Mouse (Mus musculus): Measurements from ENCODE around the gene Plet1. TPM values are rescaled to one million over a fixed set of nuclear protein-coding genes. Genes with fewer than 3 reads are reported as not detected.

Plet1 gene
- polyA plus RNA-seq, 1 experiment from 2014 or later = 3.1 TPM

GRCm38 (mm10) chr9:50524936-50525335 is 30.6 kb downstream of the Plet1 start:
- Histone ChIP-seq H3K9ac (ENCODE audit: low read depth, low read length) (no peak overlapping the region), H3K27me3 (replicated peaks; ENCODE audit: control insufficient read depth, insufficient read depth, low read length) (no peaks in the 10 kb centered on the region), H3K27ac (ENCODE audit: low read depth, low read length) (no peak overlapping the region), H3K4me1 (replicated peaks; ENCODE audit: control insufficient read depth, insufficient read depth, low read length) (0 out of 2 replicates have a peak, but pooled peaks cover 5% of the 10 kb centered on the region), H3K4me3 (ENCODE audit: low read depth, low read length) (no peak overlapping the region), H3K36me3 (ENCODE audit: control insufficient read depth, insufficient read depth) (peaks cover 10% of the 10 kb centered on the region; the same call in 1 of the 2 replicates), H3K4me2 (replicated peaks; ENCODE audit: low read depth) (no peak overlapping the region), H3K9me3 (ENCODE audit: control insufficient read depth) (no peaks in the 10 kb centered on the region)
- ATAC-seq = no peak
- 90% methylated on average over 5 of the region's 5 CpGs for WGBS
- TF ChIP-seq CTCF (IDR thresholded peaks at IDR 0.05; ENCODE audit: low read depth) = no peak

- H3K27ac ChIP-seq (ENCODE audit: low read depth, low read length) = no peak overlapping the region
- peaks cover 9% of the 10 kb centered on the region; the same call in 1 of the 2 replicates for H3K36me3 ChIP-seq (ENCODE audit: control insufficient read depth, insufficient read depth)
- no peaks in the 10 kb centered on the region for H3K9me3 ChIP-seq (ENCODE audit: control insufficient read depth)
- H3K9ac ChIP-seq (ENCODE audit: low read depth, low read length) = no peak overlapping the region
- H3K4me3 ChIP-seq (ENCODE audit: low read depth, low read length) = no peak overlapping the region
- WGBS = 65% methylated on average over 5 of the region's 5 CpGs
- H3K27me3 ChIP-seq (replicated peaks; ENCODE audit: control insufficient read depth, insufficient read depth, low read length) = no peaks in the 10 kb centered on the region
- H3K4me2 ChIP-seq (replicated peaks; ENCODE audit: low read depth) = no peak overlapping the region
- no peak for ATAC-seq
- 0 out of 2 replicates have a peak, but pooled peaks cover 5% of the 10 kb centered on the region for H3K4me1 ChIP-seq (replicated peaks; ENCODE audit: control insufficient read depth, insufficient read depth, low read length)
- no peak for TF ChIP-seq CTCF (IDR thresholded peaks at IDR 0.05; ENCODE audit: low read depth)
These were observed 31.3 kb downstream of the Plet1 start for GRCm38 (mm10) chr9:50525585-50525984.

DNA sequence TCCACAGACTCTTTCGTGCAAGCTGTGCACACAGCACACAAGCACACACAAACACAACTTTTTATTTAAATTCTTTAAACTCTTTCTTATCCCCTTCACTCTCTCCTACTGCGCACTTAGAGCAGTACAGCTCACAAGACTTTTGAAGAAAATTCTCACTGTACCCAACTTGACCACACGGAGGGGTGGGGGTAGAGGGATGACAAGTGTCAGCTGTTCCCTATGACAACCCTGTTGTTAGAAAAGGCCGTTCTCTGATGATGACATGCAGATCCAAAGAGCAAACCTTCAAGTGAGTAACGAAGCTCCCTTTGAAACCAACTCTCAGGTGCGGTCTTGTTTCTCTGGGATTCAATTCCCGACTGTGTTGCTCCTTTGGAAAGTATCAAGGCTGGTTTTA is 33.5 kb downstream of the Plet1 start:
- ATAC-seq = peak; percentile 3; the same call in 1 of the 2 replicates
- no peak for TF ChIP-seq CTCF (IDR thresholded peaks at IDR 0.05; ENCODE audit: low read depth)

GRCm38 (mm10) chr9:50528293-50528892 is 34.1 kb downstream of the Plet1 start, which contains the start of gene Pts:
TSS of gene Pts (minus strand) at chr9:50528724.
- peak; percentile 96 for ATAC-seq
- H3K4me1 ChIP-seq (replicated peaks; ENCODE audit: control insufficient read depth, insufficient read depth, low read length) = 0 out of 2 replicates have a peak, but pooled peaks cover 5% of the 10 kb centered on the region
- no peaks in the 10 kb centered on the region for H3K9me3 ChIP-seq (ENCODE audit: control insufficient read depth)
- H3K27me3 ChIP-seq (replicated peaks; ENCODE audit: control insufficient read depth, insufficient read depth, low read length) = no peaks in the 10 kb centered on the region
- peak within 1 kb of the TSS; percentile 80 for H3K27ac ChIP-seq (ENCODE audit: low read depth, low read length)
- peak within 1 kb of the TSS; percentile 62 for H3K4me3 ChIP-seq (ENCODE audit: low read depth, low read length)
- no peaks in the 10 kb centered on the region for H3K36me3 ChIP-seq (ENCODE audit: control insufficient read depth, insufficient read depth)
- peak within 1 kb of the TSS; percentile 59 for H3K9ac ChIP-seq (ENCODE audit: low read depth, low read length)
- peak within 1 kb of the TSS; percentile 67 for H3K4me2 ChIP-seq (replicated peaks; ENCODE audit: low read depth)
- TF ChIP-seq CTCF (IDR thresholded peaks at IDR 0.05; ENCODE audit: low read depth) = peak; percentile 86
- WGBS = under 1% methylated on average over 53 of the region's 54 CpGs

More for the DNA sequence above, 33.5 kb downstream of the Plet1 start:
- no peak overlapping the region for H3K27ac ChIP-seq (ENCODE audit: low read depth, low read length)
- H3K27me3 ChIP-seq (replicated peaks; ENCODE audit: control insufficient read depth, insufficient read depth, low read length) = no peaks in the 10 kb centered on the region
- H3K4me1 ChIP-seq (replicated peaks; ENCODE audit: control insufficient read depth, insufficient read depth, low read length) = 0 out of 2 replicates have a peak, but pooled peaks cover 5% of the 10 kb centered on the region
- H3K4me3 ChIP-seq (ENCODE audit: low read depth, low read length) = peak overlapping the region; percentile 62
- peak overlapping the region; percentile 59 for H3K9ac ChIP-seq (ENCODE audit: low read depth, low read length)
- H3K36me3 ChIP-seq (ENCODE audit: control insufficient read depth, insufficient read depth) = no peaks in the 10 kb centered on the region
- no peaks in the 10 kb centered on the region for H3K9me3 ChIP-seq (ENCODE audit: control insufficient read depth)
- peak overlapping the region; percentile 67 for H3K4me2 ChIP-seq (replicated peaks; ENCODE audit: low read depth)
- WGBS = 28% methylated on average over 7 of the region's 7 CpGs

DNA sequence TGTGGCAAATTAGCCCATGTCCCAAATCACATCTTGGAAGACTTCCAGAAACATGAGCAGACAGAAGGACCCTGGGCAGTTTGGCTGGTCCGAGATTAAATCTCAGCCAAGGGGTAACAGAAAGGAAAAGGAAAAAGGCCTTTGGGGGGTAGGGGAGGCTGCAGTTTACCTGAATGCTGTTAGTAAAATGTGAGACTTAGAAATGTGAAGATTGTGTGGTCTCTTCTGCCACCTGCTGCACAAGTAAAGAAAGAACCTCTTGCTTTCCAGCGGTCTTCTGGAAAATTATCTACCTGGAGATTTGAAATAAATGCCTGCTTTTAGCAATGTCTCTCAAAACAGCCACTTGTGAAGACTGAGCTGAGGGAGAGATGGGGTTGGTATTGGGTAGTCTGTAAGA is 36.6 kb downstream of the Plet1 start:
- no peaks in the 10 kb centered on the region for H3K36me3 ChIP-seq (ENCODE audit: control insufficient read depth, insufficient read depth)
- ATAC-seq = no peak
- no peak overlapping the region for H3K4me3 ChIP-seq (ENCODE audit: low read depth, low read length)
- no peak overlapping the region for H3K27ac ChIP-seq (ENCODE audit: low read depth, low read length)
- TF ChIP-seq CTCF (IDR thresholded peaks at IDR 0.05; ENCODE audit: low read depth) = peak; percentile 68
- H3K4me2 ChIP-seq (replicated peaks; ENCODE audit: low read depth) = no peak overlapping the region
- 0 out of 2 replicates have a peak, but pooled peaks cover 5% of the 10 kb centered on the region for H3K4me1 ChIP-seq (replicated peaks; ENCODE audit: control insufficient read depth, insufficient read depth, low read length)
- no peak overlapping the region for H3K9ac ChIP-seq (ENCODE audit: low read depth, low read length)
- H3K9me3 ChIP-seq (ENCODE audit: control insufficient read depth) = no peaks in the 10 kb centered on the region
- H3K27me3 ChIP-seq (replicated peaks; ENCODE audit: control insufficient read depth, insufficient read depth, low read length) = no peaks in the 10 kb centered on the region
- WGBS = 31% methylated on average over 2 of the region's 2 CpGs

DNA sequence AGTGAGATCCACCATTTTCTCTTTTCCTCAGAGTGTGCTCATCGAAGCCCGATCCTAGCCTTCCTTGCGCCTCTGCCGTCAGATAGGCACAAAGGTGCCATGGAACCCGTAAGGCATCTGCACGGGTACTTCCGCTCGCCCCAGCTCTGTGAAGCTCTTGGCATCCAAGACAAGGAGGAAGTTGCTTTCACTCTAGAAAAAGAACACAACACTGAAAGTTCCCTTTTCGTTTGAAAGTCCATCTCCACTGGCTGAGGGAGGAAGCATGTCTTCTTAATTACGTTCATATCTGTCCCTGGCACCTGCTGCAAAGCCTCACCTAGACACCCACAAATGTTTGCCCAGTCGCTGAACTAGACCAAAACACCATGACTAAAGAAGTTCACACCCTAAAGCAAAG is 39.0 kb downstream of the Plet1 start:
- Histone ChIP-seq H3K4me2 (replicated peaks; ENCODE audit: low read depth) (peak overlapping the region; percentile 3; the same call in 1 of the 2 replicates), H3K36me3 (ENCODE audit: control insufficient read depth, insufficient read depth) (no peaks in the 10 kb centered on the region), H3K9me3 (ENCODE audit: control insufficient read depth) (no peaks in the 10 kb centered on the region), H3K27me3 (replicated peaks; ENCODE audit: control insufficient read depth, insufficient read depth, low read length) (no peaks in the 10 kb centered on the region), H3K4me3 (ENCODE audit: low read depth, low read length) (no peak overlapping the region), H3K9ac (ENCODE audit: low read depth, low read length) (no peak overlapping the region), H3K27ac (ENCODE audit: low read depth, low read length) (peak overlapping the region; percentile 54), H3K4me1 (replicated peaks; ENCODE audit: control insufficient read depth, insufficient read depth, low read length) (no peaks in the 10 kb centered on the region)
- peak; percentile 44 for ATAC-seq
- TF ChIP-seq CTCF (IDR thresholded peaks at IDR 0.05; ENCODE audit: low read depth) = no peak
- WGBS = 62% methylated on average over 11 of the region's 11 CpGs

All from intestine, postnatal 0 days (tissue).